Mouse (Mus musculus) C2C12 (cell line): ENCODE measurements around the gene Dvl2.

Experiments
- CTCF ChIP-seq: IDR thresholded peaks from one replicate; pipeline ENCODE4 v1.5.1; 2011; ENCODE audit not compliant: control insufficient read depth, insufficient read depth, insufficient read length
- MYOD1 ChIP-seq: IDR thresholded peaks from one replicate; pipeline ENCODE4 v1.6.1; 2011; ENCODE audit warnings: low read depth; ENCODE audit not compliant: control insufficient read depth, insufficient read length

DNA sequence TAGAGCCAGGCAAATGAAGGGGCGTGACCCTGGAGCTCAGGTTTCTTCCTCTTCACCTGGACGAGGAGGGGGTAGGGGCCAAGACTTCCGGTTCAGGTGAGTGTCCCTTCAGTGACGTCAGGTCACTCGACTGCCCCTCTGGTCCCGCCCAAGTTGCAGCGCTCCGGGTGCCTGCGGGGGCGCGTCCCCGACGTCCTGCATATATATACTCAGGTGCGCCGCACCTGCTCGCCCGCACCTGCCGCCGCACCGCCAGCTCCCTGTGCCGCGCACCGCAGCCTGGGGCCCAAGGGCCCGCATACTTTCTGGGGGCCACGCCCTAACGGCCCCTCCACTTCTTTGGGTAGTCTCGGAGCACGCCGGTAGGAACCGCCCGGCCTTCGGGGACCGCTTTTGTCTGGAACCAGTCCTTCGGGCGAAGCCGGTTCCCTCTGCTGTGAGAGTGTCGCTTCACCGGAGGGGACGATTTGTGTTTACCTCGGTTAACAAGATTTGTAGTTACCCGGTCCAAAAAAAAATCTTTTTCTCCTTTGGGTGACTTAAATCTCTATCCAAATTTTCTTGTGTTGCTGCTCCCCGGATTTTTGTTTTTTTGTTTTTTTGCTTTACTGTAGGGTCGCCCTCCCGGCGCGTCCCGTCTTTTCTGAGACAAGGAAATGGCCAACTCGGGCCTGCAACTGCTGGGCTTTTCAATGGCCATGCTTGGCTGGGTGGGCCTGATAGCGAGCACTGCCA lies 35.0 kb upstream of the Dvl2 start:
- TF ChIP-seq CTCF: no peak
- TF ChIP-seq MYOD1: no peak
